Mouse (Mus musculus) hindbrain, embryonic 11.5 days (tissue): Measurements from ENCODE around the gene Frrs1l. TPM values are rescaled to one million over a fixed set of nuclear protein-coding genes. Genes with fewer than 3 reads are reported as not detected.

ENCODE experiments used
- ATAC-seq: fragments of 200-750 bp; cut with Nextera tagmentation; 2 replicates; pipeline ENCODE4 v1.8.0; 2017; ENCODE audit warnings: mild to moderate bottlenecking, moderate TSS enrichment, moderate library complexity; ENCODE audit not compliant: low FRiP score
- DNase-seq: peaks from one replicate; pipeline ENCODE4 v3.0.0-alpha.2; 2015; ENCODE audit warnings: low spot score
- H3K27ac ChIP-seq: fragments of 300-500 bp; sonication (generic); 2 replicates; pipeline ENCODE4 v1.5.1; 2014; ENCODE audit warnings: mild to moderate bottlenecking, low read depth, low read length
- H3K27me3 ChIP-seq: fragments of 300-500 bp; sonication (generic); 2 replicates; pipeline ENCODE4 v1.6.1; 2014; ENCODE audit warnings: mild to moderate bottlenecking, low read length, moderate library complexity, mixed read lengths; ENCODE audit not compliant: control insufficient read depth, insufficient read depth
- H3K36me3 ChIP-seq: fragments of 300-500 bp; sonication (generic); 2 replicates; pipeline ENCODE4 v1.6.1; 2014; ENCODE audit warnings: mild to moderate bottlenecking, low read length, moderate library complexity, mixed read lengths; ENCODE audit not compliant: control insufficient read depth, insufficient read depth
- H3K4me1 ChIP-seq: fragments of 300-500 bp; sonication (generic); replicated peaks from 2 replicates; pipeline ENCODE4 v1.6.1; 2014; ENCODE audit warnings: low read length, mixed read lengths; ENCODE audit not compliant: control insufficient read depth, insufficient read depth
- H3K4me2 ChIP-seq: fragments of 300-500 bp; sonication (generic); replicated peaks from 2 replicates; pipeline ENCODE4 v1.6.1; 2014; ENCODE audit warnings: mild to moderate bottlenecking, low read depth, low read length
- H3K4me3 ChIP-seq: fragments of 300-500 bp; sonication (generic); 2 replicates; pipeline ENCODE4 v1.5.1; 2014; ENCODE audit warnings: low read depth, low read length
- H3K9ac ChIP-seq: fragments of 300-500 bp; sonication (generic); 2 replicates; pipeline ENCODE4 v1.6.1; 2014; ENCODE audit warnings: low read depth, low read length
- H3K9me3 ChIP-seq: fragments of 300-500 bp; sonication (generic); 2 replicates; pipeline ENCODE4 v1.6.1; 2016; ENCODE audit warnings: low read length; ENCODE audit not compliant: control insufficient read depth
- WGBS: fragments of 180-500 bp; shearing (Covaris S2); extraction: QIAGEN DNeasy Blood & Tissue Kit; methylation state at CpG from one replicate; pipeline ENCODE4 v1.1.7; 2014; 5-methylcytosine and 5-hydroxymethylcytosine counted together
- polyA plus RNA-seq: library from polyadenylated mRNA; unstranded; fragments of >200 nt; fragmentation: Nextera tagmentation; extraction: Ambion mirVana; gene quantifications from 2 replicates; pipeline ENCODE4 v1.2.1, GENCODE M21; 2014

Gene Frrs1l
- polyA plus RNA-seq, 1 experiment from 2014 or later: 6.0 TPM

- no peaks in the 10 kb centered on the region for H3K36me3 ChIP-seq
- no peak for ATAC-seq
- H3K4me2 ChIP-seq: no peak overlapping the region
- H3K27me3 ChIP-seq: no peaks in the 10 kb centered on the region
- no peak for DNase-seq
- no peaks in the 10 kb centered on the region for H3K9me3 ChIP-seq
- H3K4me3 ChIP-seq: no peak overlapping the region
- WGBS: 87% methylated on average over 2 of the region's 2 CpGs
- no peak overlapping the region for H3K27ac ChIP-seq
- H3K9ac ChIP-seq: no peak overlapping the region
- no peaks in the 10 kb centered on the region for H3K4me1 ChIP-seq
These were observed 11.2 kb upstream of the Frrs1l start for GRCm38 (mm10) chr4:57001437-57001836.

DNA sequence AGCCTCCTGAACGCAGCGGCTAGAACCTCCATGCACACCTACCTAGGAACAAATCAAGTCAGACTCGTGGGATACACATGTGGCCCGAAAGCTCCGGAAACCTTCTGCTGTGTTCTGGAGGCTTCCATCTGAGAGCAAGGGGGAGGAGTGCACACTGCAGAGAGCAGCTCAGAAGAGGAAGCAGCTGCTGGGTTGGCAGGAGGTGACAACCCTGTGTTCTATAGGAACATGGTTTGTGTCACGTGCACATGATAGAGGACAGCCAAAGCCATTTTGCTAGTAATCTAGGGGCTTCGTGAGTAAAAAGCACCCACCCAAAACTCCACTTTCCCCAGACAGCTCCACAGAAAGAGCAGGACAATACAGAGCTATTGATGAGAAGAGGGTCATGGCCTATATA is 3.1 kb upstream of the Frrs1l start:
- DNase-seq (no peak), ATAC-seq (no peak)
- Histone ChIP-seq H3K36me3 (no peaks in the 10 kb centered on the region), H3K27me3 (peaks cover 3% of the 10 kb centered on the region), H3K4me3 (no peak overlapping the region), H3K9ac (no peak overlapping the region), H3K9me3 (no peaks in the 10 kb centered on the region), H3K4me1 (no peaks in the 10 kb centered on the region; the same call in 1 of the 2 replicates), H3K4me2 (no peak overlapping the region), H3K27ac (no peak overlapping the region)
- 88% methylated on average over 7 of the region's 7 CpGs for WGBS

DNA sequence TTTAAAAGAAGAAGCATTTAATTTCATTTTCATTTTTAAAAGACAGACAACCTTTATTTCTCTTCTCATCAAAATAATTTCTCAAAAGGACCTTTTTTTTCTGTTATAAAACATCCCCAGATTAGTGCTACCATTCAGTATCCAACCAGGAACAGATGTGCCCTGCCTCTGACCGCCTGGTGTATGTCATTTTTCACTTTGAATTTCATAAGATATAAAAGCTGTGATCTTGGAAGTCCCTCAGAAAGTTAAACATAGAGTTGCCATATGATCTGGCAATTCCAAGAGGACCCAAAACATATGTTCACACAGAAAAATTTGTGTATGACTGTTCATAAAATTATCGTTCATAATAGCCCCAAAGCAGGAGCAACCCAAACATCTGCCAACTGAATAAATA is 1.8 kb upstream of the Frrs1l start:
- Histone ChIP-seq H3K9me3 (no peaks in the 10 kb centered on the region), H3K4me2 (no peak overlapping the region), H3K4me1 (no peaks in the 10 kb centered on the region; the same call in 1 of the 2 replicates), H3K27ac (no peak overlapping the region), H3K4me3 (no peak overlapping the region), H3K9ac (no peak overlapping the region), H3K27me3 (peaks cover 3% of the 10 kb centered on the region), H3K36me3 (no peaks in the 10 kb centered on the region)
- DNase-seq (no peak), ATAC-seq (no peak)
- 85% methylated on average over 2 of the region's 2 CpGs for WGBS

DNA sequence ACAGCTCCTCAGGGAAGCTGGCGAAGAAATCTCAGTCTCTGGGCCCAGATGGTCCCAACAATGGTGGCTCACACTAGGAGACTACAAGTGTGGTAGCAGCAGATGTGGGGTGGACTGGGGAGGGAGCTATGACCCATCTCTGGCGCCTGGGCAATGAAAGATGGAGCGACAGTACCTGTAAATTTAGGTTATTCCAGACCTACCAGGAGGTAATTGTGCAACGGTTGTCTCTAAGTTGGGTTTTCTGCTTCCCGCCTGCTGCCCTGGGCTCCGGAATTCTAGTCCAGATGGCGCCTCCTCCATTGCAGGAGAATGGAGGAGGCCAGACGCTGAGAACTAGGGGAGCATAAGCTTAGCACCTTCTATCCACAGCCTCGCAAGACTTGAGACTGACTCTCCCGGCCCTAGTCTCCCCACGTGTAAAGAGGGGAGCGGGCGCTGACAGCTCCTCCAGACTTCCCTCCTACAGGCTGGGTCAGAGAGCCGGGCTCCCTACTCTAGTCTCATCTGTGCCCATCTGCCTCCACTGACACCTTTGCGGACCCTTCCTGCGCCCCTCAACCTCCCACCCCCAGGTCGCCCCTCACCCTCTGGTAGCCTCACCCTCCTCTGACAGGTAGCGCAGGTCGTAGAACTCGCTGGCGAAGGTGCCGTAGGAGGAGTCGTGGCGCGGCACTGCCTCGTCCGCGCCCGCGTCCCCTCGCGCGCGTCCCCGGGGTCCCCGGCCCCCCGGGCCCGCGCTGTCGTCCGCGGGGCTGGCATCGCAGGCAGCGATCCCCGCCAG is 568 bp downstream of the Frrs1l start:
- Histone ChIP-seq H3K36me3 (no peaks in the 10 kb centered on the region), H3K4me1 (no peaks in the 10 kb centered on the region; the same call in 1 of the 2 replicates), H3K4me2 (peak overlapping the region; percentile 97), H3K4me3 (peak overlapping the region; percentile 74), H3K9ac (peak overlapping the region; percentile 76), H3K27me3 (peaks cover 3% of the 10 kb centered on the region), H3K9me3 (no peaks in the 10 kb centered on the region), H3K27ac (peak overlapping the region; percentile 47; the same call in 1 of the 2 replicates)
- DNase-seq: peak; percentile 60
- WGBS: 1% methylated on average over 41 of the region's 45 CpGs
- ATAC-seq: peak; percentile 75

GRCm38 (mm10) chr4:56965586-56966179 is 24.5 kb downstream of the Frrs1l start:
- 72% methylated on average over 7 of the region's 7 CpGs for WGBS
- no peaks in the 10 kb centered on the region for H3K9me3 ChIP-seq

GRCm38 (mm10) chr4:56963687-56964086 is 26.5 kb downstream of the Frrs1l start:
- Histone ChIP-seq H3K4me2 (no peak overlapping the region), H3K9ac (no peak overlapping the region), H3K4me1 (no peaks in the 10 kb centered on the region), H3K36me3 (no peaks in the 10 kb centered on the region), H3K9me3 (no peaks in the 10 kb centered on the region), H3K4me3 (no peak overlapping the region), H3K27ac (no peak overlapping the region), H3K27me3 (no peaks in the 10 kb centered on the region)
- 91% methylated on average over 6 of the region's 6 CpGs for WGBS
- ATAC-seq (no peak), DNase-seq (no peak)

More at GRCm38 (mm10) chr4:56965586-56966179, 24.5 kb downstream of the Frrs1l start:
- Histone ChIP-seq H3K4me1 (no peaks in the 10 kb centered on the region), H3K9ac (no peak overlapping the region), H3K4me3 (no peak overlapping the region), H3K4me2 (no peak overlapping the region), H3K36me3 (no peaks in the 10 kb centered on the region), H3K27me3 (no peaks in the 10 kb centered on the region), H3K27ac (no peak overlapping the region)
- no peak for ATAC-seq
- no peak for DNase-seq

DNA sequence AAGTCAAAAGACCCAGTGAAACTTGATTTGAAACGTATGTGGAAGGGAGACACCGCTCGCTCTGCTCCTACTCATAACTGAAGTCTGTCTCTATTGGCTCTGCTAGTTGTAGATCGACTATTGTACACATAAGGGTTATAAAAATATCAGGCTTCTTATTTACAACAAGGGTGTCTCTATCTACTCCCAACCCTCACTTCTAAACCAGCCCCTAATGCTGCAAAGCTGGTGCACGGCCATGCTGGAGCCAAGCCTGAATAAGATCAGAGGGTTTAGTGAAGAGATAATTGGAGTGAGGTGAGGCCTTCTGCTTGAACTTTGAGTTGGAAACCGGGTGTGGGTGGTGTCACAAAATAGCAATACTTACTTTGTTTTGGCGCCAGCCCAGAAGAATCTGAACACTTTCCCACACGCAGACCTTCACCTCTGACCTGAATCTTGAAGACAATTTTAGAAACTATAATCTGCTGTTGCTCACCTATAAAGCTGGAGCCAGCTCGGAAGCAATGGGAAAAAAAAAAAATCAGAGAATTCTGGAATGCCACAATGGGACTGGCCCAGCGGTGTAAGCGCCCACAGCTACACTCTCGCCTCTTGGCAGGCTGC is 28.8 kb downstream of the Frrs1l start:
- 90% methylated on average over 12 of the region's 12 CpGs for WGBS
- no peak overlapping the region for H3K9ac ChIP-seq
- H3K27me3 ChIP-seq: no peaks in the 10 kb centered on the region
- H3K4me2 ChIP-seq: no peak overlapping the region
- H3K9me3 ChIP-seq: no peaks in the 10 kb centered on the region
- no peak overlapping the region for H3K4me3 ChIP-seq
- H3K4me1 ChIP-seq: no peaks in the 10 kb centered on the region
- DNase-seq: no peak
- H3K36me3 ChIP-seq: no peaks in the 10 kb centered on the region
- ATAC-seq: no peak
- no peak overlapping the region for H3K27ac ChIP-seq

- H3K36me3 ChIP-seq: no peaks in the 10 kb centered on the region
- no peak overlapping the region for H3K4me2 ChIP-seq
- no peaks in the 10 kb centered on the region for H3K9me3 ChIP-seq
- no peaks in the 10 kb centered on the region for H3K4me1 ChIP-seq
- DNase-seq (no peak), ATAC-seq (no peak)
- no peak overlapping the region for H3K27ac ChIP-seq
- no peak overlapping the region for H3K4me3 ChIP-seq
- 64% methylated on average over 9 of the region's 9 CpGs for WGBS
- H3K27me3 ChIP-seq: no peaks in the 10 kb centered on the region
- H3K9ac ChIP-seq: no peak overlapping the region
These were observed 32.7 kb downstream of the Frrs1l start for GRCm38 (mm10) chr4:56957518-56957917.
